Mouse (Mus musculus): Measurements from ENCODE around the gene Cd200r1.
"Not testable (repeated sequence)": the region's sequence is repeated elsewhere in the genome, so short reads cannot be mapped to it uniquely, and the experiment has no call there.

Gene Cd200r1

GRCm38 (mm10) chr16:44767506-44767905, 2.0 kb downstream of the Cd200r1 start:
- no peak for DNase-seq

GRCm38 (mm10) chr16:44767967-44768366, 2.4 kb downstream of the Cd200r1 start:
- DNase-seq, result no peak

GRCm38 (mm10) chr16:44772577-44772976, 7.0 kb downstream of the Cd200r1 start:
- no peak for DNase-seq

- DNase-seq, result no peak
Observed at GRCm38 (mm10) chr16:44773673-44774072, 8.1 kb downstream of the Cd200r1 start.

- no peak for DNase-seq
Observed at GRCm38 (mm10) chr16:44774201-44774600, 8.7 kb downstream of the Cd200r1 start.

- DNase-seq, result no peak
Observed at GRCm38 (mm10) chr16:44778538-44779147, 13.1 kb downstream of the Cd200r1 start.

- no peak for DNase-seq
Observed at GRCm38 (mm10) chr16:44779494-44779893, 14.0 kb downstream of the Cd200r1 start.

GRCm38 (mm10) chr16:44780751-44781150, 15.2 kb downstream of the Cd200r1 start:
- DNase-seq, result no peak

GRCm38 (mm10) chr16:44786934-44787333, 21.4 kb downstream of the Cd200r1 start:
- no peak for DNase-seq

GRCm38 (mm10) chr16:44794416-44794815, 28.9 kb downstream of the Cd200r1 start:
- DNase-seq, result no peak

- DNase-seq, result no peak
Observed at GRCm38 (mm10) chr16:44805976-44806375, 40.4 kb downstream of the Cd200r1 start.

- not testable (repeated sequence) for DNase-seq
Observed at GRCm38 (mm10) chr16:44810223-44810622, 44.7 kb downstream of the Cd200r1 start.

- DNase-seq, result no peak
Observed at GRCm38 (mm10) chr16:44811544-44811943, 46.0 kb downstream of the Cd200r1 start, which contains the start of gene Cd200r4. Gene Cd200r4 (plus strand): TSS chr16:44811733.

- no peak for DNase-seq
Observed at GRCm38 (mm10) chr16:44812468-44813065, 47.0 kb downstream of the Cd200r1 start.

- no peak for DNase-seq
Observed at GRCm38 (mm10) chr16:44818010-44818409, 52.5 kb downstream of the Cd200r1 start.

GRCm38 (mm10) chr16:44820545-44820944, 55.0 kb downstream of the Cd200r1 start:
- no peak for DNase-seq

- no peak for DNase-seq
Observed at GRCm38 (mm10) chr16:44832286-44832685, 66.8 kb downstream of the Cd200r1 start.

- DNase-seq, result not testable (repeated sequence)
Observed at GRCm38 (mm10) chr16:44833189-44833588, 67.7 kb downstream of the Cd200r1 start.

All from right cerebral cortex, postnatal 14 days (tissue).